Mouse (Mus musculus) gastrocnemius, postnatal 25 days (tissue): ENCODE measurements at regions not wholly inside any gene's neighbourhood (a gene's known extent, or its start where the extent isn't known, plus 50 kb on each side); places are given as distances from the start of the nearest gene placed in this dataset.

Experiments used
- DNase-seq: peaks from one replicate; pipeline ENCODE4 v3.0.0; 2022

DNA sequence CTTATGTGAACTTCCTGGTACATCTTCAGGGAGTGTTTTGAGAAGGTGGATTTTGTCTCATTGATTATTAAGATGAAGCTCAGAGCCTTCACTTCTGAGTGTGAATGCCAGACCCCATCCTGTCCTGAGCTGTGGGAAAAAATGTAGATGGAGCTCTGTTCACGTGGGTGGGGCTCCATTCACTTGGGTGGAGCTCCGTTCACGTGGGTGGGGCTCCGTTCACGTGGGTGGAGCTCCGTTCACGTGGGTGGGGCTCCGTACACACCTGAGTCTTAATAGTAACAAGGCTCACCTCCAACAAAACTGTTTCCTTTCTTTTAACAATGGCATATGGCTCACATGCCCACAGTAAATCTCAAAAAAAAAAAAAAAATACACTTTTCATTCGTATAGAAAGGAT is 94.1 kb upstream of the Sox5 start:
- DNase-seq, result no peak

DNA sequence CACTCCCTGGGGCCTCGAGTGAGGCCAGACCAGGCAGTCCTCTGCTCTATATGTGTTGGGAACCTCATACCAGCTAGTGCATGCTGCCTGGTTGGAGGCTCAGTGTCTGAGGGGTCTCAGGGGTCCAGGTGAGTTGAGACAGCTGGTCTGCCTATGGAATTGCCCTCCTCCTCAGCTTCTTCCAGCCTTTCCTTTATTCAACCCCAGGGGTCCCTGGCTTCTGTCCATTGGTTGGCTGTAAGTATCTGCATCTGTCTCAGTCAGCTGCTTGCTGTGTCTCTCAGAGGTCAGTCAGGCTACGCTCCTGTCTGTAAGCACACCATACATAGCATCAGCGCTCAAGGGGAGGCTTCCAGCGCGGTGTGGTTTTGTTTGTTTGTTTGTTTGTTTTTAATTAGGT is 92.5 kb upstream of the Sox5 start:
- DNase-seq, result no peak

DNA sequence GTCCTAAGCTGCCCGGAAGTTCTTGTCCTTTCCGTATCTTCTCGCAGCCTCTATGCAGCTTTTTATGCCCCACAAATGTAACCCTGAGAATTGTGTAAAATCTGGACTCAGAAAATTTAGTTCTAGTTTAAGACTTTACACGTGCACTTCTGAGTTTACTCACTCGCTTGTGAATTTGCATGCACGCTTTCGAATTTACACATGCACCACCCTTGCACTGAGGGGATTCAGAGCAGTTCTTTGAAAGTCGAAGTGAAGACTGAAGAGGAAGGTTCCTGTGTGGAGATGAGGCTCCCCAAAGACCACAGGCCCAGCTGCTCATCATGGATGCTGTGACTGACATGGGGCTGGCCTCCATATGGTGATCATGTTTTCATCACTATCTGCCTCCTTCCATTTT is 89.2 kb upstream of the Sox5 start:
- DNase-seq, result no peak

DNA sequence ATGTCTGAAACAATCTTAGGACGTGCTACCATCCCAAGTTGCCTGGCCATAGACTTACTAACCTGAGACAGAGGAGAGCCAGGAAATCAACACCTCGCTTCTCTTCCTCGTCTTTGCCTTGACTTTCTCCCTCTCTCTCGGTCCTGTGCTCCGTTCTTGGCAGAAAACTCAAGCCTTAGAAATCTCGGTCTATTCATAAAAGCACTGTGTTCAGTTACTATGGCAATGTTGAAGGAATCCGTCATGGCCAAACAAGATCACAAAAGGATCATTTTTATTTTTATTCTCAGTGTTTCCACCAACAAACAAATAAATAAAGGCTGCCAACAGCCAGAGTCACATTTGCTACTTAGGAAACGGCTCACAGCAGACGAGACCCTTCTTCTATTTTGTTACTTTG is 85.6 kb upstream of the Sox5 start:
- no peak for DNase-seq

DNA sequence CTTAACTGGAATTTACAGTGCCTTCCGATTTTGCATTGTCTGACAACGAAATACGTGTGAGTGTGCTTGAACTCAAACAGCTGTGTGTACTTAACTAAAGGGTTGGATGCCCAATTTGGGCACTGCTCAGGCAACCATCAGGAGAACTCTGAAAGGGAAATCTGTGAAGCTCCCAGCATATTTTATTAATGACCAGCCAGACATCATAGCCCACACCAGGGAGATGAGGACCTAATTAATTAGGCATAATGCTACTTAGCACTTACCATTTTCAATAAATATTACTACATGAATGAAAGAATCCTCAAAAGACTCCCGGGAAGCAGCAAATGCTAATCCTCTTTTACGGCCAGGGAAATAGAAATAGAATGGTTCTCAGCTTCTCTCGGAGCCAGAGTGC is 82.2 kb upstream of the Sox5 start:
- DNase-seq, result no peak

DNA sequence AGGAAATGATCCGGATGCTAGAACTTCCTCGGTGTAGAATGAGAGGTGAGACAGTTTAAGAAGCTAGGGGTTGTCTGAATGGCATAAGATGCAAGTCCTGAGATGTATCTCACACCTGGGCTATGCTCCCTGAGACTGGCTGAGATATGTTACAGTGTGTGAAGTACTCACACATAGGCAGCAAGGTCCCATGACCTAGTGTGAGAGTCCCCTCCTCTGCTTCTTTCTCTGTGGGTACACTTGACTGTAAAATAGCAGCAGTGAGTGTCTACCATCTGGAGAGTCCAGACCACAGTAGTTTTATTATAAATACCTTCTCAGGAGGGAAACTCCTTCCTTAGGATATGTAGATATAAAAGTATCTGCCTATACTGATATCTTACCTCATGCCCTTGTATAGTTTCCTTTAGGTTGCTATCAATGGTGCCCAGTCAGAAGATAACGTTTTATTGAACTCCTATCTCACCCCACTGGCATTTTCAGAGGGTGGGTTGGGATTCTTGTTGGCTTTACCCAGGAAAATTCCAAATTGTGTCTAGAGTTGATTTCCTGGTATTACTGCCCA is 81.7 kb upstream of the Sox5 start:
- no peak for DNase-seq

DNA sequence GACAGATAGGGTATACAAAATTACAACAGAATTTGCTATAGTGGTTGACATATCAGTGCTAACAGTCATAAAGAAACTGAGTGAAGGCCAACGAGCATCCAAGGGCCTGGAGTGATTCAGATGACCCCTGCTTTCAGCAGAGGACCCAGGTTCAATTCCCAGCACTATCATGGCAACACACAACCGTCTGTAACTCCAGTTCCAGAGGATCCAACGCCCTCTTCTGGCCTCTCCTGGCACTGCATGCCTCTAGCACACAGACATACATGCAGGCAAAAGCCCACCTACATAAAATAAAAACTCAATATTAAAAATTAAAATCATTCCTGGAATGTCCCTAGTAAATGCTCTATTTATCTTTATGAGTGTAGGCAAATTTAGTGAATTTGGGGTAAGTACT is 59.7 kb upstream of the Sox5 start:
- no peak for DNase-seq

DNA sequence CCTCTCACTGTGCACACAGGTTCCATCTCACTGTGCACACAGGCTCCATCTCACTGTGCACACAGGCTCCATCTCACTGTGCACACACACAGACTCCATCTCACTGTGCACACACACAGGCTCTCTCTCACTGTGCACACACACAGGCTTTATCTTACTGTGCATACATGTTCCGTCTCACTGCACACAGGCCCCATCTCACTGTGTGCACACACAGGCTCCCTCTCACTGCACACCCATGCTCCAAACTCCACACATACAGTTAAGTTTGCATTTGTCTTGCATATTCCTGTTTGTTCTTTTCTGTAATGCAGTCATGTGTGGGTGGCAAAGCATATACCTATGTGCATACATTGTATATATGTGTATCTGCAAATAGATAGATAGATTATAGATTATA is 57.6 kb upstream of the Sox5 start:
- DNase-seq, result no peak

DNA sequence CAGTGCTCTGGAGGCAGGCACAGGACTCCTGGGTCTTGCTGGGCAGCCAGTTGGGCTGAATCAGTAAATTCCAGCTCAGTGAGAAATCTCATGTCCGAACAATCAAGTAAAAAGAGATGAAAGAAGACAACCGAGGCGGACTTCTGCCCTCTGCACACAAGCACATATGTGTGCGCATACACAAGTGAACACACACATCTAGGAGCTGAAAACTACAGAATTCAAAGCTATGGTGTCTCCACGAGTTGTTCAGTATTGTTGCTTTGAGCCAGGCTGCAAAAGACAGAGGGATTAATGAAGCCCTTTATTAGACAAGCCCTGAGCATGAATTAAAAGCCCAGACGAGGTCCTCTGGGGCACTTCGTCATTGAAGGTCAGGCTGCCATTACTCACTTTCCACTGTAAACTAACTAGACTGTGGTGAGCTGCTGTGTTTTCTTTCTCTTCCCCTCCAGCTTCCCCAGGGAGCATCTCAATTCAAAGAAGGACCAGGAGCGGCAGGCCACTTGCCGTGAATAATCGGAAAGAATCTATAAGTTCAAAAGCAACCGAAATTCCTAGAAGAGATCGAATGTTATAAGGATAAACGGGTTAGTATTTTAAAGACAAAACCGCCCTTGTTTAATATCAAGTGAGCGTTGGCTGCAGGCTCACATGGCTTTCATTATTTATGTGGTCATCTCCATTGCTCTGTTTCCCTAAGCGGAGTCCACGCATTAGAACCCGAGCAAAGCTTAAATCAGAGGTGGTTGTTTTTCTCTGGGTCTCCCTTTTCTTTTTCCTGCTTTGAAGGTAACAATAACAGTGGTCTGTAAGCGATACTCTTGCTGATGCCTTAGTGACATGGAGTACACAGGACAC is 52.8 kb upstream of the Sox5 start:
- DNase-seq, result no peak
